Mouse (Mus musculus) forebrain, embryonic 14.5 days (tissue): ENCODE measurements around the gene Ssh2. TPM values are rescaled to one million over a fixed set of nuclear protein-coding genes. Genes with fewer than 3 reads are reported as not detected.

Experiments
- ATAC-seq: fragments of 200-750 bp; cut with Nextera tagmentation; 2 replicates; pipeline ENCODE4 v1.8.0; 2017; ENCODE audit warnings: mild to moderate bottlenecking, moderate library complexity
- DNase-seq: peaks from one replicate; pipeline ENCODE4 v3.0.0-alpha.2; 2015; ENCODE audit warnings: low spot score
- H3K27ac ChIP-seq: fragments of 300-500 bp; sonication (generic); 2 replicates; pipeline ENCODE4 v1.5.1; 2014; ENCODE audit warnings: low read depth, mild to moderate bottlenecking, control low read depth, low read length, moderate library complexity
- H3K27me3 ChIP-seq: fragments of 300-500 bp; sonication (generic); replicated peaks from 2 replicates; pipeline ENCODE4 v1.6.1; 2014; ENCODE audit warnings: low read length, control low read depth, mixed read lengths; ENCODE audit not compliant: control insufficient read depth, insufficient read depth
- H3K36me3 ChIP-seq: fragments of 300-500 bp; sonication (generic); 2 replicates; pipeline ENCODE4 v1.6.1; 2014; ENCODE audit warnings: low read length, control low read depth; ENCODE audit not compliant: control insufficient read depth, insufficient read depth
- H3K4me1 ChIP-seq: fragments of 300-500 bp; sonication (generic); 2 replicates; pipeline ENCODE4 v1.6.1; 2014; ENCODE audit warnings: antibody characterized with exemption, low read length, control low read depth; ENCODE audit not compliant: control insufficient read depth, insufficient read depth
- H3K4me2 ChIP-seq: fragments of 300-500 bp; sonication (generic); 2 replicates; pipeline ENCODE4 v1.6.1; 2014; ENCODE audit warnings: mild to moderate bottlenecking, control low read depth, low read length
- H3K4me3 ChIP-seq: fragments of 300-500 bp; sonication (generic); 2 replicates; pipeline ENCODE4 v1.5.1; 2014; ENCODE audit warnings: low read depth, low read length, control low read depth
- H3K9ac ChIP-seq: fragments of 300-500 bp; sonication (generic); 2 replicates; pipeline ENCODE4 v1.6.1; 2014; ENCODE audit warnings: mild to moderate bottlenecking, low read length, control low read depth, moderate library complexity
- H3K9me3 ChIP-seq: fragments of 300-500 bp; sonication (generic); replicated peaks from 2 replicates; pipeline ENCODE4 v1.6.1; 2016; ENCODE audit warnings: low read length, control low read depth, mixed read lengths; ENCODE audit not compliant: control insufficient read depth
- WGBS: fragments of 180-500 bp; shearing (Covaris S2); extraction: QIAGEN DNeasy Blood & Tissue Kit; methylation state at CpG from one replicate; pipeline ENCODE4 v1.1.7; 2014; 5-methylcytosine and 5-hydroxymethylcytosine counted together
- polyA plus RNA-seq: library from polyadenylated mRNA; unstranded; fragments of >200 nt; fragmentation: Nextera tagmentation; extraction: Ambion mirVana; gene quantifications from 2 replicates; pipeline ENCODE4 v1.2.1, GENCODE M21; 2014

Ssh2 gene
- polyA plus RNA-seq, 1 experiment from 2014 or later, result 15.5 TPM

GRCm38 (mm10) chr11:77466544-77466943 lies 250.5 kb downstream of the Ssh2 start:
- WGBS, result 39% methylated on average over 9 of the region's 9 CpGs
- Histone ChIP-seq H3K4me1 (peaks cover 11% of the 10 kb centered on the region), H3K27ac (no peak overlapping the region), H3K27me3 (peaks cover 30% of the 10 kb centered on the region), H3K4me3 (no peak overlapping the region), H3K4me2 (no peak overlapping the region), H3K36me3 (peaks cover 11% of the 10 kb centered on the region), H3K9me3 (no peaks in the 10 kb centered on the region), H3K9ac (no peak overlapping the region)
- ATAC-seq, result no peak
- no peak for DNase-seq

- Histone ChIP-seq H3K4me3 (no peak overlapping the region), H3K4me1 (peaks cover 7% of the 10 kb centered on the region), H3K27ac (no peak overlapping the region), H3K27me3 (peaks cover 28% of the 10 kb centered on the region), H3K9me3 (no peaks in the 10 kb centered on the region), H3K36me3 (peaks cover 18% of the 10 kb centered on the region), H3K4me2 (no peak overlapping the region), H3K9ac (no peak overlapping the region)
- 0 out of 2 replicates have a peak, but pooled peaks have one; percentile 16 for ATAC-seq
- DNase-seq, result no peak
- WGBS, result 5% methylated on average over 25 of the region's 25 CpGs
Observed at GRCm38 (mm10) chr11:77467157-77467556, 251.1 kb downstream of the Ssh2 start.

- Histone ChIP-seq H3K4me3 (no peak overlapping the region), H3K4me1 (peaks cover 1% of the 10 kb centered on the region), H3K36me3 (peaks cover 24% of the 10 kb centered on the region), H3K4me2 (0 out of 2 replicates have a peak overlapping the region, but pooled peaks have one; percentile 7), H3K9ac (no peak overlapping the region), H3K27ac (no peak overlapping the region), H3K9me3 (no peaks in the 10 kb centered on the region), H3K27me3 (peaks cover 22% of the 10 kb centered on the region)
- ATAC-seq (0 out of 2 replicates have a peak, but pooled peaks have one; percentile 50), DNase-seq (peak; percentile 76)
- 14% methylated on average over 20 of the region's 20 CpGs for WGBS
Observed at GRCm38 (mm10) chr11:77467784-77468183, 251.7 kb downstream of the Ssh2 start.

- Histone ChIP-seq H3K36me3 (peaks cover 30% of the 10 kb centered on the region), H3K4me3 (no peak overlapping the region), H3K9ac (no peak overlapping the region), H3K27me3 (peaks cover 18% of the 10 kb centered on the region), H3K9me3 (no peaks in the 10 kb centered on the region), H3K4me1 (no peaks in the 10 kb centered on the region), H3K4me2 (no peak overlapping the region), H3K27ac (no peak overlapping the region)
- no peak for ATAC-seq
- 78% methylated on average over 9 of the region's 9 CpGs for whole genome bisulfite sequencing
- no peak for DNase-seq
Observed at GRCm38 (mm10) chr11:77468397-77468796, 252.3 kb downstream of the Ssh2 start.

- H3K27ac ChIP-seq, result no peak overlapping the region
- WGBS, result 77% methylated on average over 29 of the region's 29 CpGs
- peaks cover 7% of the 10 kb centered on the region for H3K27me3 ChIP-seq
- H3K36me3 ChIP-seq, result peaks cover 53% of the 10 kb centered on the region
- no peaks in the 10 kb centered on the region for H3K4me1 ChIP-seq
- no peak overlapping the region for H3K4me3 ChIP-seq
- no peak for ATAC-seq
- no peak overlapping the region for H3K4me2 ChIP-seq
- H3K9me3 ChIP-seq, result no peaks in the 10 kb centered on the region
- no peak for DNase-seq
- H3K9ac ChIP-seq, result no peak overlapping the region
Observed at GRCm38 (mm10) chr11:77471407-77471806, 255.3 kb downstream of the Ssh2 start.

- ATAC-seq (no peak), DNase-seq (no peak)
- Histone ChIP-seq H3K9me3 (no peaks in the 10 kb centered on the region), H3K4me2 (no peak overlapping the region), H3K27me3 (no peaks in the 10 kb centered on the region), H3K4me3 (no peak overlapping the region), H3K9ac (no peak overlapping the region), H3K36me3 (peaks cover 62% of the 10 kb centered on the region), H3K4me1 (no peaks in the 10 kb centered on the region), H3K27ac (no peak overlapping the region)
- 93% methylated on average over 16 of the region's 16 CpGs for WGBS
Observed at GRCm38 (mm10) chr11:77472775-77473174, 256.7 kb downstream of the Ssh2 start.

- WGBS, result 93% methylated on average over 14 of the region's 14 CpGs
- Histone ChIP-seq H3K4me2 (no peak overlapping the region), H3K36me3 (peaks cover 54% of the 10 kb centered on the region), H3K9ac (no peak overlapping the region), H3K27ac (no peak overlapping the region), H3K4me1 (no peaks in the 10 kb centered on the region), H3K4me3 (no peak overlapping the region), H3K27me3 (no peaks in the 10 kb centered on the region), H3K9me3 (no peaks in the 10 kb centered on the region)
- DNase-seq, result no peak
- no peak for ATAC-seq
Observed at GRCm38 (mm10) chr11:77476216-77476615, 260.1 kb downstream of the Ssh2 start.

- peaks cover 51% of the 10 kb centered on the region for H3K36me3 ChIP-seq
- no peak overlapping the region for H3K4me2 ChIP-seq
- H3K27ac ChIP-seq, result no peak overlapping the region
- no peaks in the 10 kb centered on the region for H3K4me1 ChIP-seq
- H3K9ac ChIP-seq, result no peak overlapping the region
- H3K9me3 ChIP-seq, result no peaks in the 10 kb centered on the region
- H3K4me3 ChIP-seq, result no peak overlapping the region
- ATAC-seq, result no peak
- no peak for DNase-seq
- H3K27me3 ChIP-seq, result no peaks in the 10 kb centered on the region
- WGBS, result 94% methylated on average over 6 of the region's 6 CpGs
Observed at GRCm38 (mm10) chr11:77476895-77477294, 260.8 kb downstream of the Ssh2 start.

GRCm38 (mm10) chr11:77483043-77483442 lies 267.0 kb downstream of the Ssh2 start:
- WGBS, result 75% methylated on average over 3 of the region's 3 CpGs
- DNase-seq (no peak), ATAC-seq (no peak)
- Histone ChIP-seq H3K9me3 (no peaks in the 10 kb centered on the region), H3K36me3 (0 out of 2 replicates have a peak, but pooled peaks cover 7% of the 10 kb centered on the region), H3K4me2 (no peak overlapping the region), H3K4me1 (peaks cover 37% of the 10 kb centered on the region), H3K27ac (no peak overlapping the region), H3K9ac (no peak overlapping the region), H3K4me3 (no peak overlapping the region), H3K27me3 (no peaks in the 10 kb centered on the region)
